Mouse (Mus musculus) lung, adult 2 months (tissue): ENCODE data around the gene Dmtf1. TPM values are rescaled to one million over a fixed set of nuclear protein-coding genes. Genes with fewer than 3 reads are reported as not detected.

Experiments
- DNase-seq: peaks from one replicate; pipeline ENCODE4 v3.0.0; 2022
- H3K4me1 ChIP-seq: fragments of 200-500 bp; 2 replicates; pipeline ENCODE4 v1.6.1; 2011; ENCODE audit warnings: low read length; ENCODE audit not compliant: control insufficient read depth, insufficient read depth
- H3K4me3 ChIP-seq: fragments of 200-500 bp; replicated peaks from 2 replicates; pipeline ENCODE3; 2011; ENCODE audit warnings: low read depth, mild to moderate bottlenecking, control low read depth, low read length; ENCODE audit errors: extremely low read depth
- CTCF ChIP-seq: fragments of 200-500 bp; IDR thresholded peaks from 2 replicates; pipeline ENCODE4 v1.5.1; 2011; ENCODE audit warnings: mild to moderate bottlenecking, low read length, control low read depth; ENCODE audit not compliant: insufficient read depth
- POLR2A ChIP-seq: fragments of 200-500 bp; IDR thresholded peaks from 2 replicates; pipeline ENCODE4 v1.6.1; 2011; ENCODE audit warnings: low read depth, mild to moderate bottlenecking, control low read depth, low read length, borderline replicate concordance; ENCODE audit errors: extremely low read depth
- WGBS: fragments of 180-500 bp; shearing (Covaris S2); methylation state at CpG from one replicate; pipeline ENCODE4 v1.1.7; 2018; 5-methylcytosine and 5-hydroxymethylcytosine counted together
- polyA plus RNA-seq: library from polyadenylated mRNA; depleted of rRNA; stranded (reverse); fragments of >200 nt; gene quantifications from 2 replicates; pipeline ENCODE4 v1.2.3, GENCODE M21; 2012; rRNA removed

The Dmtf1 gene
- polyA plus RNA-seq, 1 experiment: 14.0 TPM

DNA sequence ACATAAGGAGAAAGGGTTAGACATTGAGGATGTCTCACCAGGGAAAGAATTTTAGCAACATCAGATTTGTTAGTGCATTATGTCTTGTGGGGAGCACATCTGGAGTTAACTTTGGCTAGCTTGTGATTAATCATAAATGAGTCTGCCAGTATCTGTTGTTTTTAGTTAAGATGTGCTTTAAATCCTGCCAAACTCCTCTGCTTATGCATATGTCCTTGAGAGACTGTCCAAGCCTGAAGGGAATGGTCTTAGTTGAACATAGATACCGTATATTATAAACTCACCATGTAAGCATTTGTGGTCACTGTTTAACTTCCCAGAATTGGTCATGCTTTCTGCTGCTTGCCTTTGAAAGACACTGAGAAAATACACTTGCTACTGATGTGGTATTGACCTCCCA is 68.9 kb downstream of the Dmtf1 start:
- WGBS: 82% methylated on average over 1 of the region's 1 CpGs
- DNase-seq: no peak
- TF ChIP-seq POLR2A (no peak), CTCF (no peak)
- Histone ChIP-seq H3K4me3 (no peak overlapping the region), H3K4me1 (peaks cover 2% of the 10 kb centered on the region; the same call in 1 of the 2 replicates)

GRCm38 (mm10) chr5:9090493-9091106 is 71.0 kb downstream of the Dmtf1 start:
- 74% methylated on average over 6 of the region's 6 CpGs for WGBS
- peaks cover 10% of the 10 kb centered on the region for H3K4me1 ChIP-seq
- TF ChIP-seq CTCF (no peak), POLR2A (no peak)
- DNase-seq: no peak
- H3K4me3 ChIP-seq: no peak overlapping the region

- DNase-seq: no peak
- 25% methylated on average over 3 of the region's 3 CpGs for WGBS
Measured at GRCm38 (mm10) chr5:9086924-9087719, 74.5 kb downstream of the Dmtf1 start.

DNA sequence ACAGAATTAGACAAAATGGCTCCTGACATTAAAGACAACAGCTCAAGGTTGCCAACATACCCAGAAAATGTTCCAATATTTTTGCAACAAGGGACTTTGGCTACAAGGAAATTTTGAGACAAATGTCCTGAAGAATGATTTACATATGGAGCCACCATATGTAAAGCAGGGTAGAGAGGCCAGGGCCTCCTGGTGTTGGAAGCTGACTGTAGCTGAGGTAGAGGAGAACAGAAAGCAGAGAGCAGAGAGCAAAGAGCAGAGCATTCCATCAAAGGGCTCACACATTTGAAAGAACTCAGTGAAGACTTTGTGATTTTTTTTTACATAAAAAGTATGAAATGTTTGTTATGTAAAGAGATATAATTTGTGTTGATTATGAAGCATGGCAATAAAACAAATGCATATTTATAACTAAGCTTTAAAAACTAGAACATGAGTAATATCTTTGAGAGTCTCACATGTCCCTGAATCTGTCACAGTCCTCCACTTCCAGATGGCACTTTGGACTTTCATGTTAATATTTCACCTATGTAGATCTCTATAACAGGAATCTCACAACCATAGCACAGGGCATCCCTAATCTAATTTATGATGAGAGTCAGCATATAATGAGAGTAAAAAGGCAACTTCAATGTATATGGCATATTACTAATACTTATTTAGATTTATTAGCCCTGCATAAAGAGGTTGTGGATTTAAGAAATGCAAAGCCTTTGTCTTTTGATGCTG is 81.6 kb downstream of the Dmtf1 start:
- Histone ChIP-seq H3K4me3 (no peak overlapping the region), H3K4me1 (peaks cover 2% of the 10 kb centered on the region)
- no peak for DNase-seq
- TF ChIP-seq POLR2A: no peak
- TF ChIP-seq CTCF: no peak

More at GRCm38 (mm10) chr5:9086924-9087719, 74.5 kb downstream of the Dmtf1 start:
- TF ChIP-seq POLR2A (no peak), CTCF (no peak)
- Histone ChIP-seq H3K4me1 (peaks cover 12% of the 10 kb centered on the region), H3K4me3 (no peak overlapping the region)

DNA sequence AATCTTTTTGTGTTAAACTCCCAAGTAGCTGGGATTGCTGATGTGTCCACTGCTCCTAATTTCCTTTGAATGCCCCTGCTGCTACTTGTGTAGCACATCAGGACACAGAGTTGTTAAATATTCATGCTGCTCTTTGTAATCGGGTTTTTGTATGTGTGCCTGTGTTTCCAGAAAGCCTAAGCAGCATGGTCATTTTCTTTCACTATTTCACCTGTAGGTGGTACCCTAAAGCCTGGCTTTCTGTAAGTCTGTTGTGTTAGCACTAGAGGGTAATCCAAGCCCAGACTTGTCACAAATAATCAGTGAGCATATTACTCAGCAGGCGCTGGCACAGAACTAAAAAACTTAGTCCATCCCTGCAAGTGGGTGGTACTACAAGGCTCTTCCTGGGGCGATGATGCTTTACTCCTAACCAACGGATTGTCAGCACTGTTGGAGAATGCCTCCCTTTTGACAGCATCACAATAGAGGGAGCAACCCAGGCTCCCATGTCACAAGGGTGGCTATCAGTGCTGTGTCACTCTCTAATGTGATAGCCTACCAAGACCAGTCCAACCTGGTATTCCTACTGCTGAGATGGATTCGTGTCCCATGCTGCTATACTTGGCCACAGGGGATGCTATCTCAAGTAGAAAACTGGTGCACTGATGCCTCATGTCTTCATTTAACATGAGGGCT is 88.3 kb downstream of the Dmtf1 start:
- WGBS: 34% methylated on average over 5 of the region's 5 CpGs
- H3K4me3 ChIP-seq: no peak overlapping the region
- TF ChIP-seq CTCF (no peak), POLR2A (no peak)
- peak; percentile 9 for DNase-seq
- peaks cover 3% of the 10 kb centered on the region for H3K4me1 ChIP-seq

GRCm38 (mm10) chr5:9071360-9071759 is 90.2 kb downstream of the Dmtf1 start:
- WGBS: 72% methylated on average over 3 of the region's 3 CpGs
- no peak for DNase-seq
- TF ChIP-seq CTCF (no peak), POLR2A (no peak)

DNA sequence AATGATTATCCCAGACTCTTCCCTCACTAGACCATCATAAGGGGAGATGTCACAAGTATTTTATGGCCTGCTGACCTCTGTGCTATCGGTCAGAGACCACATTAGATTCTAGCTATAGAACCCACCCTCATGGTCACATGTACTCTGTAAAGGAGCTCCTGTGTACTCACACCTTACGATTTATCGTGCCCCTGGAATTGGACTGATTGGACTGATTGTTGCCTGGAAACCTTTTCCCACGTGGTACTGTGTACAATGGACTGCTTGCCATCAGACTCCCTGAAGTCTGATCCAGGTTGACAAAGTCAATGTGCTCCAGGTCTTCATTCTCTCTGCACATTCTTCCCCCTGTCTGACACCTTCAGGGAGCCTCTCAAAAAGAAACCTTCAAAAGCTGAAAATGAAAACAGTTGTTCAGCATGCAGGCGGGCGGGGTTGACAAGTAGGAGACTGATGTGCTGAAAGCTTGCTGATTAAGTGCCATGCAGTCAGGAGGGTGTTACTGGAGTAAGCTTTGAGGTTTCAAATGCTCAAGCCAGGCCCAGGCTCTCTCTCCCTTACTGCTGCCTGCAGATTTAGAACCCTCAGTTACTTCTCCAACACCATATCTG is 91.9 kb downstream of the Dmtf1 start:
- TF ChIP-seq CTCF: no peak
- TF ChIP-seq POLR2A: no peak
- Histone ChIP-seq H3K4me1 (peaks cover 3% of the 10 kb centered on the region), H3K4me3 (no peak overlapping the region)
- WGBS: 47% methylated on average over 6 of the region's 6 CpGs
- DNase-seq: no peak

More at GRCm38 (mm10) chr5:9071360-9071759, 90.2 kb downstream of the Dmtf1 start:
- H3K4me3 ChIP-seq: no peak overlapping the region
- H3K4me1 ChIP-seq: peaks cover 3% of the 10 kb centered on the region

- no peak for TF ChIP-seq CTCF
- TF ChIP-seq POLR2A: no peak
- no peak overlapping the region for H3K4me3 ChIP-seq
- H3K4me1 ChIP-seq: peaks cover 3% of the 10 kb centered on the region
- WGBS: 8% methylated on average over 2 of the region's 2 CpGs
- DNase-seq: peak; percentile 11
Measured at GRCm38 (mm10) chr5:9068886-9069285, 92.7 kb downstream of the Dmtf1 start.

Other genes with a start within 250 kb of the Dmtf1 start
- 4.7 and 8.6 TPM in 2 replicates for gene Crot, start 164.5 kb downstream of the Dmtf1 start, polyA plus RNA-seq
- 101 and 102 TPM in 2 replicates for gene Tmem243, start 61.1 kb downstream of the Dmtf1 start, polyA plus RNA-seq
- 2.4 TPM in 2 replicates for gene 9330182L06Rik, start 104.3 kb upstream of the Dmtf1 start, polyA plus RNA-seq